Mouse (Mus musculus): ENCODE results near the gene Rbp1.
A peak's percentile ranks its signal among the peaks of the same experiment; 100 is the strongest.

The Rbp1 gene

GRCm38 (mm10) chr9:98424725-98425210, 2.0 kb downstream of the Rbp1 start:
- DNase-seq (ENCODE audit: low read depth, low spot score): peak; percentile 71

- DNase-seq (ENCODE audit: low read depth, low spot score): peak; percentile 33
Measured at GRCm38 (mm10) chr9:98425351-98425880, 2.7 kb downstream of the Rbp1 start.

- no peak for DNase-seq (ENCODE audit: low read depth, low spot score)
Measured at GRCm38 (mm10) chr9:98427906-98428517, 5.3 kb downstream of the Rbp1 start.

GRCm38 (mm10) chr9:98428783-98429182, 6.0 kb downstream of the Rbp1 start:
- DNase-seq (ENCODE audit: low read depth, low spot score): no peak

GRCm38 (mm10) chr9:98429806-98430205, 7.0 kb downstream of the Rbp1 start:
- no peak for DNase-seq (ENCODE audit: low read depth, low spot score)

GRCm38 (mm10) chr9:98430528-98430927, 7.8 kb downstream of the Rbp1 start:
- DNase-seq (ENCODE audit: low read depth, low spot score): no peak

- DNase-seq (ENCODE audit: low read depth, low spot score): peak; percentile 91
Measured at GRCm38 (mm10) chr9:98433021-98433420, 10.3 kb downstream of the Rbp1 start.

- DNase-seq (ENCODE audit: low read depth, low spot score): no peak
Measured at GRCm38 (mm10) chr9:98433956-98434588, 11.3 kb downstream of the Rbp1 start.

GRCm38 (mm10) chr9:98437819-98438218, 15.1 kb downstream of the Rbp1 start:
- DNase-seq (ENCODE audit: low read depth, low spot score): no peak

GRCm38 (mm10) chr9:98439091-98439490, 16.3 kb downstream of the Rbp1 start:
- DNase-seq (ENCODE audit: low read depth, low spot score): no peak

- peak; percentile 46 for DNase-seq (ENCODE audit: low read depth, low spot score)
Measured at GRCm38 (mm10) chr9:98442638-98443037, 19.9 kb downstream of the Rbp1 start.

- no peak for DNase-seq (ENCODE audit: low read depth, low spot score)
Measured at GRCm38 (mm10) chr9:98445359-98446149, 22.8 kb downstream of the Rbp1 start.

- DNase-seq (ENCODE audit: low read depth, low spot score): no peak
Measured at GRCm38 (mm10) chr9:98450976-98451375, 28.2 kb downstream of the Rbp1 start.

GRCm38 (mm10) chr9:98466709-98467108, 43.9 kb downstream of the Rbp1 start:
- DNase-seq (ENCODE audit: low read depth, low spot score): no peak

GRCm38 (mm10) chr9:98480172-98480749, 57.5 kb downstream of the Rbp1 start:
- DNase-seq (ENCODE audit: low read depth, low spot score): no peak

- DNase-seq (ENCODE audit: low read depth, low spot score): no peak
Measured at GRCm38 (mm10) chr9:98482256-98482655, 59.5 kb downstream of the Rbp1 start.

GRCm38 (mm10) chr9:98485020-98485419, 62.3 kb downstream of the Rbp1 start:
- DNase-seq (ENCODE audit: low read depth, low spot score): no peak

GRCm38 (mm10) chr9:98485815-98486214, 63.1 kb downstream of the Rbp1 start, which contains the start of gene Rbp2:
Rbp2 (plus strand) TSS chr9:98486115.
- no peak for DNase-seq (ENCODE audit: low read depth, low spot score)

- DNase-seq (ENCODE audit: low read depth, low spot score): no peak
Measured at GRCm38 (mm10) chr9:98487273-98487672, 64.5 kb downstream of the Rbp1 start.

GRCm38 (mm10) chr9:98489532-98489931, 66.8 kb downstream of the Rbp1 start:
- no peak for DNase-seq (ENCODE audit: low read depth, low spot score)

GRCm38 (mm10) chr9:98490128-98490527, 67.4 kb downstream of the Rbp1 start:
- DNase-seq (ENCODE audit: low read depth, low spot score): no peak

GRCm38 (mm10) chr9:98491071-98491470, 68.3 kb downstream of the Rbp1 start:
- no peak for DNase-seq (ENCODE audit: low read depth, low spot score)
